Mouse (Mus musculus): Measurements from ENCODE around the gene Gsdma2. TPM values are rescaled to one million over a fixed set of nuclear protein-coding genes. Genes with fewer than 3 reads are reported as not detected.
"Not testable (repeated sequence)": the region's sequence is repeated elsewhere in the genome, so short reads cannot be mapped to it uniquely, and the experiment has no call there.

Gene Gsdma2
- polyA plus RNA-seq, 2 experiments = not detected

DNA sequence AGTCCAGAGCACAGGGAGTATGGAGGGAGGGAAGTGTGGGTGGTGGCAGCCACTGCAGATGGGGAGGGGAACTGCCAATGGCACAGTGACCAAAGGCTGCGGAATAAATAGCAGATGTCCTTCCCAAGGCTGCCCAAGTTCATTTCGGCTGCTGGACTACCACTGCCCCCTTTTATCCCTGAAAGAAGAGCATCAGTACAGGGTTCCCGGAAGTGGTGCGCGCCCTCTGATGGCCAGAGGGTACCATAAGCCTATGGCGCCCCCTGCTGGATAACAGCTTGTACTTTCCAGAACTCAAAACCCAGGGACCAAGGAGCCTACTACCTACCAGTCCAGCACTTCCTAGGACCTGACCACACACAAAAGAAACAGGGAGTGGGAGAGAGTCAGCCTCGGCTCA lies 26.6 kb downstream of the Gsdma2 start:
- not testable (repeated sequence) for H3K27ac ChIP-seq; H3K36me3 ChIP-seq (replicated peaks; ENCODE audit: control insufficient read depth, insufficient read depth, low read depth); H3K4me2 ChIP-seq (ENCODE audit: low read depth); H3K4me3 ChIP-seq (ENCODE audit: insufficient read depth in 1 of 2, low read depth in 2 of 2, low read length in 2 of 2); H3K9ac ChIP-seq (replicated peaks); H3K27me3 ChIP-seq (ENCODE audit: control insufficient read depth, insufficient read depth, low read length); H3K9me3 ChIP-seq (ENCODE audit: control insufficient read depth, low read length)
- TF ChIP-seq CTCF (IDR thresholded peaks at IDR 0.05; ENCODE audit: low read depth) = peak; percentile 79
- 5% methylated on average over 6 of the region's 7 CpGs for WGBS (ENCODE audit: insufficient replicate concordance)
- DNase-seq (ENCODE audit: low read depth in 3 of 3, low spot score in 3 of 3) (peak in 2 of 3 experiments; percentile 30 to 31), ATAC-seq (ENCODE audit: insufficient read depth) (peak; percentile 59)
- H3K4me1 ChIP-seq (replicated peaks; ENCODE audit: control insufficient read depth in 2 of 2, insufficient read depth in 2 of 2, low read length in 1 of 2) = peaks cover 5 to 19% of the 10 kb centered on the region in 2 experiments; a peak in 3 of 4 replicates

DNA sequence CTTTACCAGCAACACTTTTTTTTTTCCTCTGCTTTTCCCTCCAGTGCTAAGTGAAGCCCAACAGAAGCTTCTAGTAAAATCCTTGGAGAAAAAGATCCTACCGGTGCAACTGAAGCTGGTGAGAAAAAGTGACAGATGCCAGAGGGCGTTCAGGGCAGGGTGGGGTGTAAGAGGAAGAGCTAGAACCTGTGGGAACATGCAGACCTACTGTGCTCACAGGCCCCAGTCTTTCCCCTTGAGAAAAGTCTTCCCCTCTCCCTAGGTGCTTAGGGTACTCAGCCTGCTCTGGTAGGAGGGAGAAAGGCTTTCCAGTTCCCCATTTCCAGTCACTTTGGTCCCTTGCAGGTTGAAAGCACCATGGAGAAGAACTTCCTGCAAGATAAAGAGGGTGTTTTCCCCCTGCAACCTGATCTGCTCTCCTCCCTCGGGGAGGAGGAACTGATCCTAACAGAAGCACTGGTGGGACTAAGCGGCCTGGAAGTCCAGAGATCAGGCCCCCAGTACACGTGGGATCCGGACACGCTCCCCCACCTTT lies 29.3 kb downstream of the Gsdma2 start:
- no peak overlapping the region for H3K4me2 ChIP-seq (ENCODE audit: low read depth)
- H3K4me1 ChIP-seq (replicated peaks; ENCODE audit: control insufficient read depth in 2 of 2, insufficient read depth in 2 of 2, low read length in 1 of 2) = peaks cover 5 to 19% of the 10 kb centered on the region in 2 experiments; a peak in 3 of 4 replicates
- WGBS (ENCODE audit: insufficient replicate concordance) = 37% methylated on average over 7 of the region's 7 CpGs
- H3K9me3 ChIP-seq (ENCODE audit: control insufficient read depth, low read length) = no peaks in the 10 kb centered on the region
- no peak for ATAC-seq (ENCODE audit: insufficient read depth)
- no peak overlapping the region for H3K9ac ChIP-seq (replicated peaks)
- no peak for DNase-seq (ENCODE audit: low read depth in 3 of 3, low spot score in 3 of 3)
- no peak overlapping the region for H3K4me3 ChIP-seq (ENCODE audit: insufficient read depth in 1 of 2, low read depth in 2 of 2, low read length in 2 of 2)
- no peaks in the 10 kb centered on the region for H3K36me3 ChIP-seq (replicated peaks; ENCODE audit: control insufficient read depth, insufficient read depth, low read depth)
- H3K27me3 ChIP-seq (ENCODE audit: control insufficient read depth, insufficient read depth, low read length) = no peaks in the 10 kb centered on the region
- H3K27ac ChIP-seq = no peak overlapping the region
- no peak for TF ChIP-seq EP300 (IDR thresholded peaks at IDR 0.05; ENCODE audit: low read depth)
- TF ChIP-seq CTCF (IDR thresholded peaks at IDR 0.05; ENCODE audit: low read depth) = no peak

DNA sequence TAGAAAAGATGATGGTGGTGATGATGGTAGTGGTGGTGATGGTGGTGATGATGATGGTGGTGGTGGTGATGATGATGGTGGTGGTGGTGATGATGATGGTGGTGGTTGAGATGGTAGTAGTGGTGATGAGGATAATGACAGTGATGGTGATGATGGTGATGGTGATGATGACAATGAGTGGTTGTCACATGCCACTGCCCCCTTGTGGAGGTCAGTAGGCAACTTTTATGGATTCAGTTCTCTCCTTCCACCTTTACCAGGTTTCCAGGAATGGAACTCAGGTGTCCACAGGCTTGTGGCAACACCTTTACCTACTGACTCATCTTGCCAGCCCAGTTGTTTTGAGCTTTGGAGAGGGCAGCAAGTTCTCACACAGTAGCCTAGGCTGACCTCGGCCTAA lies 33.5 kb downstream of the Gsdma2 start:
- H3K4me2 ChIP-seq (ENCODE audit: low read depth) = no peak overlapping the region
- H3K9me3 ChIP-seq (ENCODE audit: control insufficient read depth, low read length) = no peaks in the 10 kb centered on the region
- ATAC-seq (ENCODE audit: insufficient read depth) (no peak), DNase-seq (ENCODE audit: low read depth in 3 of 3, low spot score in 3 of 3) (no peak)
- H3K27me3 ChIP-seq (ENCODE audit: control insufficient read depth, insufficient read depth, low read length) = no peaks in the 10 kb centered on the region
- H3K4me1 ChIP-seq (replicated peaks; ENCODE audit: control insufficient read depth in 2 of 2, insufficient read depth in 2 of 2, low read length in 1 of 2) = peaks cover 6 to 10% of the 10 kb centered on the region in 2 experiments; a peak in 3 of 4 replicates
- H3K36me3 ChIP-seq (replicated peaks; ENCODE audit: control insufficient read depth, insufficient read depth, low read depth) = no peaks in the 10 kb centered on the region; the same call in 1 of the 2 replicates
- TF ChIP-seq EP300 (IDR thresholded peaks at IDR 0.05; ENCODE audit: low read depth) (no peak), CTCF (IDR thresholded peaks at IDR 0.05; ENCODE audit: low read depth) (peak; percentile 57)
- H3K27ac ChIP-seq = no peak overlapping the region
- H3K9ac ChIP-seq (replicated peaks) = no peak overlapping the region
- WGBS (ENCODE audit: insufficient replicate concordance) = 87% methylated on average over 1 of the region's 1 CpGs
- no peak overlapping the region for H3K4me3 ChIP-seq (ENCODE audit: insufficient read depth in 1 of 2, low read depth in 2 of 2, low read length in 2 of 2)

DNA sequence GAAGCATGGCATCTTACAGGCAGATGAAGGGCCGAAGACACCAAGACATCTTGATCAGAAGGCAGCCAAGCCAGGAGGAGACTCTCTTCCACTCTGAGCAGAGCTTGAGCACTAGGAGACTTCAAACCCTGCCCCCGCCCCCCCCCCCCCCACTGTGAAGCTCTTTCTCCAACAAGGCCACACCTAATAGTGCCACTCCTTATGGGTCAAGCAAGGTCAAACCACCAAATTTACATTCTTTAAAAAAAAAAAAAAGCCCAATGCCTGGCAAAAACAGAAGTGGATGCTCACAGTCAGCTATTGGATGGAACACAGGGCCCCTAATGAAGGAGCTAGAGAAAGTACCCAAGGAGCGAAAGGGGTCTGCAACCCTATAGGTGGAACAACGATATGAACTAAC lies 34.0 kb downstream of the Gsdma2 start:
- not testable (repeated sequence) for H3K9me3 ChIP-seq (ENCODE audit: control insufficient read depth, low read length); H3K4me1 ChIP-seq (replicated peaks; ENCODE audit: control insufficient read depth in 2 of 2, insufficient read depth in 2 of 2, low read length in 1 of 2); H3K9ac ChIP-seq (replicated peaks); ATAC-seq (ENCODE audit: insufficient read depth); H3K27me3 ChIP-seq (ENCODE audit: control insufficient read depth, insufficient read depth, low read length); H3K4me2 ChIP-seq (ENCODE audit: low read depth); DNase-seq (ENCODE audit: low read depth in 3 of 3, low spot score in 3 of 3); H3K4me3 ChIP-seq (ENCODE audit: insufficient read depth in 1 of 2, low read depth in 2 of 2, low read length in 2 of 2); H3K27ac ChIP-seq; H3K36me3 ChIP-seq (replicated peaks; ENCODE audit: control insufficient read depth, insufficient read depth, low read depth)
- WGBS (ENCODE audit: insufficient replicate concordance) = 69% methylated on average over 4 of the region's 4 CpGs

DNA sequence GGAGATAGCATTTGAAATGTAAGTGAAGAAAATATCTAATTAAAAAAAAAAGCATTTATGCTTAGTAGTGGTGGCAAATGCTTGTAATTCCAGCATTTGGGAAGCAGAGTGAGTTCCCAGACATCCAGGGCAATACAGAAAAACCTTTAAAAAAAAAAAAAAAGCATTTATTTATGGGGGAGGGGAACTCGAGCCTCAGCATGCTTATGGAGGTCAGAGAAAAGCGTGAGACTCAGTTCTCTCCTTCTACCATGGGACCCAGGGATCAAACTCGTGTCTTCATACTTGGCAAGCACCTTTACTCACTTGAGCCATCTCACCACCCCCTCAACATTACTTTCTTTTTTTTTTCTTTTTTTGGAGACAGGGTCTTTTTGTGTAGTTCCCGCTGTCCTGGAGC lies 34.6 kb downstream of the Gsdma2 start:
- H3K4me1 ChIP-seq (replicated peaks; ENCODE audit: control insufficient read depth in 2 of 2, insufficient read depth in 2 of 2, low read length in 1 of 2) = peaks cover 6 to 10% of the 10 kb centered on the region in 2 experiments; a peak in 3 of 4 replicates
- WGBS (ENCODE audit: insufficient replicate concordance) = 51% methylated on average over 4 of the region's 4 CpGs
- H3K9ac ChIP-seq (replicated peaks) = no peak overlapping the region
- no peaks in the 10 kb centered on the region for H3K27me3 ChIP-seq (ENCODE audit: control insufficient read depth, insufficient read depth, low read length)
- peaks cover 11% of the 10 kb centered on the region for H3K36me3 ChIP-seq (replicated peaks; ENCODE audit: control insufficient read depth, insufficient read depth, low read depth)
- no peak for TF ChIP-seq EP300 (IDR thresholded peaks at IDR 0.05; ENCODE audit: low read depth)
- no peak for TF ChIP-seq CTCF (IDR thresholded peaks at IDR 0.05; ENCODE audit: low read depth)
- ATAC-seq (ENCODE audit: insufficient read depth) = no peak
- H3K4me3 ChIP-seq (ENCODE audit: insufficient read depth in 1 of 2, low read depth in 2 of 2, low read length in 2 of 2) = no peak overlapping the region
- H3K9me3 ChIP-seq (ENCODE audit: control insufficient read depth, low read length) = no peaks in the 10 kb centered on the region
- no peak for DNase-seq (ENCODE audit: low read depth in 3 of 3, low spot score in 3 of 3)
- H3K4me2 ChIP-seq (ENCODE audit: low read depth) = peak overlapping the region; percentile 84
- H3K27ac ChIP-seq = no peak overlapping the region
